Mouse (Mus musculus) liver, embryonic 14.5 days (tissue): ENCODE measurements around the gene Chd2. TPM values are rescaled to one million over a fixed set of nuclear protein-coding genes. Genes with fewer than 3 reads are reported as not detected.

Source experiments
- ATAC-seq: fragments of 200-750 bp; cut with Nextera tagmentation; 2 replicates; pipeline ENCODE4 v1.8.0; 2017; ENCODE audit warnings: moderate number of reproducible peaks, mild to moderate bottlenecking, moderate library complexity; ENCODE audit not compliant: insufficient read depth
- DNase-seq, 3 experiments: peaks; one replicate each; pipeline ENCODE4 v3.0.0-alpha.2; 2012 to 2013; ENCODE audit warnings: low read depth in 3 of 3, low spot score in 3 of 3
- H3K27ac ChIP-seq: fragments of 300-500 bp; sonication (generic); 2 replicates; pipeline ENCODE4 v1.5.1; 2014; ENCODE audit warnings: moderate library complexity, mild to moderate bottlenecking, control low read depth, inconsistent platforms
- H3K27me3 ChIP-seq: fragments of 300-500 bp; sonication (generic); 2 replicates; pipeline ENCODE4 v1.6.1; 2014; ENCODE audit warnings: mild to moderate bottlenecking, low read length, moderate library complexity; ENCODE audit not compliant: control insufficient read depth, insufficient read depth
- H3K36me3 ChIP-seq: fragments of 300-500 bp; sonication (generic); replicated peaks from 2 replicates; pipeline ENCODE4 v1.6.1; 2014; ENCODE audit warnings: low read depth; ENCODE audit not compliant: control insufficient read depth, insufficient read depth
- H3K4me1 ChIP-seq, 2 experiments: fragments of 200-500 bp in 1 of 2; fragments of 300-500 bp in 1 of 2; sonication (generic) in 1 of 2; replicated peaks; 2 replicates each; pipeline ENCODE4 v1.6.1; 2012 to 2014; ENCODE audit warnings: antibody characterized with exemption in 1 of 2, inconsistent platforms in 1 of 2, low read length in 1 of 2; ENCODE audit not compliant: control insufficient read depth in 2 of 2, insufficient read depth in 2 of 2
- H3K4me2 ChIP-seq: fragments of 300-500 bp; sonication (generic); 2 replicates; pipeline ENCODE4 v1.6.1; 2014; ENCODE audit warnings: low read depth, mild to moderate bottlenecking, control low read depth, moderate library complexity
- H3K4me3 ChIP-seq, 2 experiments: fragments of 200-500 bp in 1 of 2; fragments of 300-500 bp in 1 of 2; sonication (generic) in 1 of 2; 2 replicates each; pipeline ENCODE4 v1.5.1; 2012 to 2014; ENCODE audit warnings: low read depth in 2 of 2, low read length in 2 of 2, mild to moderate bottlenecking in 2 of 2, control low read depth in 1 of 2, inconsistent platforms in 1 of 2, moderate library complexity in 1 of 2; ENCODE audit not compliant: insufficient read depth in 1 of 2
- H3K9ac ChIP-seq: fragments of 300-500 bp; sonication (generic); replicated peaks from 2 replicates; pipeline ENCODE4 v1.6.1; 2014; ENCODE audit warnings: mild to moderate bottlenecking, control low read depth, moderate library complexity
- H3K9me3 ChIP-seq: fragments of 300-500 bp; sonication (generic); 2 replicates; pipeline ENCODE4 v1.6.1; 2016; ENCODE audit warnings: low read length, mixed read lengths; ENCODE audit not compliant: control insufficient read depth
- CTCF ChIP-seq: IDR thresholded peaks from 2 replicates; pipeline ENCODE4 v1.5.1; 2016; ENCODE audit warnings: antibody characterized with exemption, low read depth, control low read depth
- EP300 ChIP-seq: IDR thresholded peaks from 2 replicates; pipeline ENCODE4 v1.6.1; 2016; ENCODE audit warnings: antibody characterized with exemption, low read depth
- WGBS: fragments of 180-500 bp; shearing (Covaris S2); extraction: QIAGEN DNeasy Blood & Tissue Kit; methylation state at CpG from one replicate; pipeline ENCODE4 v1.1.7; 2014; ENCODE audit not compliant: insufficient replicate concordance; 5-methylcytosine and 5-hydroxymethylcytosine counted together
- polyA plus RNA-seq, 2 experiments: library from polyadenylated mRNA; depleted of rRNA in 1 of 2; stranded (reverse) in 1 of 2; unstranded in 1 of 2; fragments of >200 nt; fragmentation: Nextera tagmentation in 1 of 2; extraction: Ambion mirVana in 1 of 2; gene quantifications; 2 replicates each; pipeline versions ENCODE4 v1.2.1 to v1.2.3; 2012 to 2014

Gene Chd2
- polyA plus RNA-seq, 2 experiments, result 12.0 to 14.8 TPM

- no peak overlapping the region for H3K9ac ChIP-seq
- no peak overlapping the region for H3K27ac ChIP-seq
- DNase-seq (no peak), ATAC-seq (no peak)
- no peaks in the 10 kb centered on the region for H3K4me1 ChIP-seq
- peaks cover 34% of the 10 kb centered on the region for H3K36me3 ChIP-seq
- no peaks in the 10 kb centered on the region for H3K9me3 ChIP-seq
- no peak overlapping the region for H3K4me2 ChIP-seq
- WGBS, result 87% methylated on average over 6 of the region's 6 CpGs
- no peak for TF ChIP-seq EP300
- no peak for TF ChIP-seq CTCF
- H3K27me3 ChIP-seq, result no peaks in the 10 kb centered on the region
- H3K4me3 ChIP-seq, result no peak overlapping the region
These were observed 113.8 kb downstream of the Chd2 start for GRCm38 (mm10) chr7:73427794-73428193.

- no peaks in the 10 kb centered on the region for H3K27me3 ChIP-seq
- DNase-seq, result no peak
- no peak overlapping the region for H3K27ac ChIP-seq
- no peak overlapping the region for H3K9ac ChIP-seq
- WGBS, result 77% methylated on average over 8 of the region's 8 CpGs
- peaks cover 32% of the 10 kb centered on the region for H3K36me3 ChIP-seq
- no peaks in the 10 kb centered on the region for H3K4me1 ChIP-seq
- no peak for ATAC-seq
- TF ChIP-seq EP300 (no peak), CTCF (no peak)
- no peak overlapping the region for H3K4me3 ChIP-seq
- H3K9me3 ChIP-seq, result no peaks in the 10 kb centered on the region
- no peak overlapping the region for H3K4me2 ChIP-seq
These were observed 114.8 kb downstream of the Chd2 start for GRCm38 (mm10) chr7:73426752-73427386.

- no peak for DNase-seq
- Histone ChIP-seq H3K4me2 (no peak overlapping the region), H3K4me1 (no peaks in the 10 kb centered on the region), H3K9me3 (no peaks in the 10 kb centered on the region), H3K27ac (no peak overlapping the region), H3K27me3 (no peaks in the 10 kb centered on the region), H3K9ac (no peak overlapping the region), H3K4me3 (no peak overlapping the region), H3K36me3 (peaks cover 29% of the 10 kb centered on the region)
- no peak for ATAC-seq
- 76% methylated on average over 3 of the region's 3 CpGs for WGBS
- TF ChIP-seq CTCF (no peak), EP300 (no peak)
These were observed 115.4 kb downstream of the Chd2 start for GRCm38 (mm10) chr7:73426235-73426634.

- DNase-seq, result no peak
- WGBS, result 75% methylated on average over 7 of the region's 7 CpGs
These were observed 116.2 kb downstream of the Chd2 start for GRCm38 (mm10) chr7:73425451-73425850.

GRCm38 (mm10) chr7:73424705-73425104 is 116.9 kb downstream of the Chd2 start:
- H3K27me3 ChIP-seq, result no peaks in the 10 kb centered on the region
- H3K4me1 ChIP-seq, result no peaks in the 10 kb centered on the region
- H3K4me3 ChIP-seq, result no peak overlapping the region
- H3K9ac ChIP-seq, result no peak overlapping the region
- ATAC-seq (no peak), DNase-seq (no peak)
- H3K36me3 ChIP-seq, result peaks cover 20% of the 10 kb centered on the region
- H3K9me3 ChIP-seq, result no peaks in the 10 kb centered on the region
- no peak overlapping the region for H3K4me2 ChIP-seq
- no peak overlapping the region for H3K27ac ChIP-seq
- WGBS, result 73% methylated on average over 3 of the region's 3 CpGs
- TF ChIP-seq CTCF, result no peak
- no peak for TF ChIP-seq EP300

More at GRCm38 (mm10) chr7:73425451-73425850, 116.2 kb downstream of the Chd2 start:
- no peak overlapping the region for H3K27ac ChIP-seq
- no peaks in the 10 kb centered on the region for H3K27me3 ChIP-seq
- H3K4me3 ChIP-seq, result no peak overlapping the region
- no peak for ATAC-seq
- H3K36me3 ChIP-seq, result peaks cover 27% of the 10 kb centered on the region
- no peaks in the 10 kb centered on the region for H3K9me3 ChIP-seq
- no peak overlapping the region for H3K4me2 ChIP-seq
- TF ChIP-seq CTCF (no peak), EP300 (no peak)
- no peaks in the 10 kb centered on the region for H3K4me1 ChIP-seq
- H3K9ac ChIP-seq, result no peak overlapping the region
